Mouse (Mus musculus): ENCODE results near the gene Nav2. TPM values are rescaled to one million over a fixed set of nuclear protein-coding genes. Genes with fewer than 3 reads are reported as not detected.

Gene Nav2
- total and polyA plus RNA-seq, 3 experiments = 2.0 to 2.7 TPM; not detected in 1

- H3K36me3 ChIP-seq (ENCODE audit: control insufficient read depth in 1 of 2, insufficient read depth in 2 of 2, low read length in 2 of 2) = peaks cover 0 to 30% of the 10 kb centered on the region in 2 experiments; a peak in 2 of 4 replicates
- no peak overlapping the region; a peak in 1 of 4 replicates for H3K4me3 ChIP-seq (ENCODE audit: control insufficient read depth in 1 of 2, insufficient read depth in 1 of 2, low read depth in 2 of 2, low read length in 2 of 2)
- H3K27me3 ChIP-seq (ENCODE audit: control insufficient read depth in 1 of 2, insufficient read depth in 2 of 2, low read length in 2 of 2) = no peaks in the 10 kb centered on the region
- peak overlapping the region; percentile 11; the same call in 1 of the 2 replicates for H3K27ac ChIP-seq (ENCODE audit: control insufficient read depth, low read depth, low read length)
- H3K79me2 ChIP-seq (ENCODE audit: control insufficient read depth, insufficient read depth, low read length, poor library complexity) = no peaks in the 10 kb centered on the region
- peak; percentile 87 for DNase-seq (ENCODE audit: low read depth, low spot score)
- peak overlapping the region; percentile 19 for H3K9ac ChIP-seq (ENCODE audit: control insufficient read depth, low read depth, low read length, poor library complexity, severe bottlenecking)
- H3K9me3 ChIP-seq (replicated peaks; ENCODE audit: insufficient read depth, low read length) = no peaks in the 10 kb centered on the region
- peaks cover 12 to 31% of the 10 kb centered on the region in 2 experiments for H3K4me1 ChIP-seq (ENCODE audit: control insufficient read depth in 1 of 2, insufficient read depth in 2 of 2, low read length in 2 of 2)
- TF ChIP-seq USF2 (IDR thresholded peaks at IDR 0.05; ENCODE audit: borderline replicate concordance in 1 of 2, insufficient read depth in 1 of 2, low read depth in 1 of 2, low read length in 2 of 2) (no peak), CHD2 (IDR thresholded peaks at IDR 0.05; ENCODE audit: low read length) (no peak), BHLHE40 (IDR thresholded peaks at IDR 0.05; ENCODE audit: borderline replicate concordance, low read depth, low read length) (no peak), POLR2AphosphoS2 (IDR thresholded peaks at IDR 0.05; ENCODE audit: low read length) (no peak), GABPA (IDR thresholded peaks at IDR 0.05; ENCODE audit: low read depth, low read length) (no peak), TCF12 (IDR thresholded peaks at IDR 0.05; ENCODE audit: low read depth, low read length) (peak; percentile 47; the same call in 1 of the 2 replicates), MAX (IDR thresholded peaks at IDR 0.05; ENCODE audit: low read length) (peak; percentile 77), POLR2A (IDR thresholded peaks at IDR 0.05; ENCODE audit: control insufficient read depth in 1 of 2, insufficient read depth in 1 of 2, low read depth in 1 of 2, low read length in 2 of 2, poor library complexity in 1 of 2) (no peak), UBTF (IDR thresholded peaks at IDR 0.05; ENCODE audit: borderline replicate concordance, insufficient read depth, low read depth, low read length) (no peak), NRF1 (IDR thresholded peaks at IDR 0.05; ENCODE audit: insufficient read depth, low read depth, low read length, poor library complexity, severe bottlenecking) (no peak), ZMIZ1 (IDR thresholded peaks at IDR 0.05; ENCODE audit: low read depth, low read length) (no peak), JUND (IDR thresholded peaks at IDR 0.05; ENCODE audit: low read depth, low read length) (no peak), E2F4 (IDR thresholded peaks at IDR 0.05; ENCODE audit: borderline replicate concordance, low read depth, low read length) (no peak), ZC3H11A (IDR thresholded peaks at IDR 0.05; ENCODE audit: low read depth, low read length) (peak; percentile 68), CTCF (IDR thresholded peaks at IDR 0.05 in 2 of 3, conservative IDR thresholded peaks at IDR 0.05 in 1 of 3; ENCODE audit: control insufficient read depth in 1 of 3, insufficient read depth in 1 of 3, low read depth in 2 of 3, low read length in 3 of 3, poor library complexity in 1 of 3, severe bottlenecking in 1 of 3) (peak; percentile 81 to 91 (median 86)), NELFE (IDR thresholded peaks at IDR 0.05; ENCODE audit: low read depth, low read length) (no peak), HCFC1 (IDR thresholded peaks at IDR 0.05; ENCODE audit: low read depth, low read length) (no peak), MYB (IDR thresholded peaks at IDR 0.05; ENCODE audit: low read depth, low read length) (no peak), MYC (IDR thresholded peaks at IDR 0.05; ENCODE audit: low read depth, low read length) (peak; percentile 64; the same call in 1 of the 2 replicates), TBP (IDR thresholded peaks at IDR 0.05; ENCODE audit: low read depth, low read length) (peak; percentile 65), GATA1 (IDR thresholded peaks at IDR 0.05; ENCODE audit: low read depth, low read length) (no peak), MEF2A (IDR thresholded peaks at IDR 0.05; ENCODE audit: extremely low read depth, insufficient replicate concordance, low read depth, low read length, poor library complexity, severe bottlenecking) (no peak), RAD21 (IDR thresholded peaks at IDR 0.05; ENCODE audit: low read depth, low read length) (peak; percentile 74), MXI1 (IDR thresholded peaks at IDR 0.05; ENCODE audit: low read depth, low read length) (peak; percentile 54), USF1 (IDR thresholded peaks at IDR 0.05; ENCODE audit: low read depth, low read length) (peak; percentile 62; the same call in 1 of the 2 replicates), ZNF384 (IDR thresholded peaks at IDR 0.05; ENCODE audit: low read depth, low read length) (no peak), POLR2AphosphoS5 (IDR thresholded peaks at IDR 0.05; ENCODE audit: borderline replicate concordance, low read depth, low read length) (no peak), TAL1 (IDR thresholded peaks at IDR 0.05; ENCODE audit: low read length) (no peak), EP300 (IDR thresholded peaks at IDR 0.05; ENCODE audit: low read depth in 1 of 2, low read length in 2 of 2) (peak; percentile 44 to 53; a peak in 3 of 4 replicates), MAFK (IDR thresholded peaks at IDR 0.05; ENCODE audit: borderline replicate concordance, low read depth, low read length) (no peak), ZKSCAN1 (IDR thresholded peaks at IDR 0.05; ENCODE audit: low read depth, low read length) (no peak), RCOR1 (IDR thresholded peaks at IDR 0.05; ENCODE audit: low read depth, low read length) (peak; percentile 54; the same call in 1 of the 2 replicates), ELF1 (IDR thresholded peaks at IDR 0.05; ENCODE audit: low read depth, low read length) (peak; percentile 41; the same call in 1 of the 2 replicates), KAT2A (conservative IDR thresholded peaks at IDR 0.05; ENCODE audit: low read depth, low read length) (no peak)
These were observed 364.2 kb downstream of the Nav2 start for GRCm38 (mm10) chr7:49272445-49273439.

All from MEL (cell line).